Mouse (Mus musculus) heart, embryonic 16.5 days (tissue): ENCODE results near the gene Nfat5. TPM values are rescaled to one million over a fixed set of nuclear protein-coding genes. Genes with fewer than 3 reads are reported as not detected.

Experiments
- ATAC-seq: fragments of 200-750 bp; cut with Nextera tagmentation; replicated peaks from 2 replicates; pipeline ENCODE4 v1.8.0; 2017; ENCODE audit warnings: moderate number of reproducible peaks; ENCODE audit not compliant: insufficient read depth, low FRiP score; ENCODE audit errors: extremely low read depth
- H3K27ac ChIP-seq: fragments of 300-500 bp; sonication (generic); 2 replicates; pipeline ENCODE4 v1.5.1; 2014; ENCODE audit warnings: mild to moderate bottlenecking, low read length, control low read depth, moderate library complexity
- H3K27me3 ChIP-seq: fragments of 300-500 bp; sonication (generic); 2 replicates; pipeline ENCODE4 v1.6.1; 2014; ENCODE audit warnings: low read length, mixed read lengths; ENCODE audit not compliant: control insufficient read depth, insufficient read depth
- H3K36me3 ChIP-seq: fragments of 300-500 bp; sonication (generic); 2 replicates; pipeline ENCODE4 v1.6.1; 2014; ENCODE audit not compliant: control insufficient read depth, insufficient read depth
- H3K4me1 ChIP-seq: fragments of 300-500 bp; sonication (generic); 2 replicates; pipeline ENCODE4 v1.6.1; 2014; ENCODE audit warnings: low read length, mixed read lengths; ENCODE audit not compliant: control insufficient read depth, insufficient read depth
- H3K4me2 ChIP-seq: fragments of 300-500 bp; sonication (generic); 2 replicates; pipeline ENCODE4 v1.6.1; 2014; ENCODE audit warnings: low read depth, mild to moderate bottlenecking, control low read depth, low read length
- H3K4me3 ChIP-seq: fragments of 300-500 bp; sonication (generic); 2 replicates; pipeline ENCODE4 v1.5.1; 2014; ENCODE audit warnings: mild to moderate bottlenecking, control low read depth, low read length
- H3K9ac ChIP-seq: fragments of 300-500 bp; sonication (generic); 2 replicates; pipeline ENCODE4 v1.6.1; 2014; ENCODE audit warnings: low read length, control low read depth
- H3K9me3 ChIP-seq: fragments of 300-500 bp; sonication (generic); replicated peaks from 2 replicates; pipeline ENCODE4 v1.6.1; 2016; ENCODE audit warnings: low read length; ENCODE audit not compliant: control insufficient read depth
- WGBS: fragments of 180-500 bp; shearing (Covaris S2); extraction: QIAGEN DNeasy Blood & Tissue Kit; methylation state at CpG from one replicate; pipeline ENCODE4 v1.1.7; 2014; 5-methylcytosine and 5-hydroxymethylcytosine counted together
- polyA plus RNA-seq: library from polyadenylated mRNA; unstranded; fragments of >200 nt; fragmentation: Nextera tagmentation; extraction: Ambion mirVana; gene quantifications from 2 replicates; pipeline ENCODE4 v1.2.1, GENCODE M21; 2015

Nfat5 gene
- polyA plus RNA-seq, 1 experiment from 2014 or later: 10.7 TPM

- 77% methylated on average over 1 of the region's 1 CpGs for WGBS
Observed at GRCm38 (mm10) chr8:107278571-107278970, 14.7 kb upstream of the Nfat5 start.

GRCm38 (mm10) chr8:107286686-107287085, 6.6 kb upstream of the Nfat5 start:
- no peaks in the 10 kb centered on the region for H3K9me3 ChIP-seq
- no peak overlapping the region for H3K27ac ChIP-seq
- H3K4me2 ChIP-seq: no peak overlapping the region
- 66% methylated on average over 9 of the region's 9 CpGs for WGBS
- no peak overlapping the region for H3K4me3 ChIP-seq
- no peaks in the 10 kb centered on the region for H3K4me1 ChIP-seq
- no peaks in the 10 kb centered on the region for H3K27me3 ChIP-seq
- no peak for ATAC-seq
- H3K36me3 ChIP-seq: no peaks in the 10 kb centered on the region
- H3K9ac ChIP-seq: no peak overlapping the region

More at GRCm38 (mm10) chr8:107278571-107278970, 14.7 kb upstream of the Nfat5 start:
- Histone ChIP-seq H3K9me3 (no peaks in the 10 kb centered on the region), H3K4me1 (no peaks in the 10 kb centered on the region), H3K9ac (no peak overlapping the region), H3K4me3 (no peak overlapping the region), H3K36me3 (no peaks in the 10 kb centered on the region), H3K27ac (no peak overlapping the region), H3K4me2 (no peak overlapping the region), H3K27me3 (no peaks in the 10 kb centered on the region)
- ATAC-seq: no peak

- Histone ChIP-seq H3K27me3 (no peaks in the 10 kb centered on the region), H3K9me3 (no peaks in the 10 kb centered on the region), H3K36me3 (no peaks in the 10 kb centered on the region), H3K27ac (no peak overlapping the region), H3K4me2 (no peak overlapping the region), H3K4me1 (peaks cover 3% of the 10 kb centered on the region), H3K9ac (no peak overlapping the region), H3K4me3 (no peak overlapping the region)
- ATAC-seq: no peak
- 73% methylated on average over 5 of the region's 5 CpGs for WGBS
Observed at GRCm38 (mm10) chr8:107287522-107287921, 5.7 kb upstream of the Nfat5 start.

GRCm38 (mm10) chr8:107291171-107291601, 2.1 kb upstream of the Nfat5 start:
- Histone ChIP-seq H3K36me3 (no peaks in the 10 kb centered on the region), H3K27me3 (no peaks in the 10 kb centered on the region), H3K9me3 (no peaks in the 10 kb centered on the region), H3K4me2 (no peak overlapping the region), H3K4me3 (no peak overlapping the region), H3K27ac (no peak overlapping the region), H3K9ac (no peak overlapping the region), H3K4me1 (peaks cover 10% of the 10 kb centered on the region)
- 71% methylated on average over 4 of the region's 4 CpGs for WGBS
- no peak for ATAC-seq

GRCm38 (mm10) chr8:107292119-107292927, 947 bp upstream of the Nfat5 start:
- Histone ChIP-seq H3K27me3 (no peaks in the 10 kb centered on the region), H3K9ac (peak overlapping the region; percentile 82), H3K4me1 (peaks cover 12% of the 10 kb centered on the region), H3K27ac (peak overlapping the region; percentile 99), H3K36me3 (no peaks in the 10 kb centered on the region), H3K4me3 (peak overlapping the region; percentile 55), H3K9me3 (no peaks in the 10 kb centered on the region), H3K4me2 (peak overlapping the region; percentile 77)
- WGBS: 57% methylated on average over 18 of the region's 18 CpGs
- no peak for ATAC-seq

- peak overlapping the region; percentile 77 for H3K4me3 ChIP-seq
- peak overlapping the region; percentile 88 for H3K9ac ChIP-seq
- H3K27me3 ChIP-seq: no peaks in the 10 kb centered on the region
- WGBS: under 1% methylated on average over 89 of the region's 98 CpGs
- H3K4me1 ChIP-seq: peaks cover 12% of the 10 kb centered on the region
- ATAC-seq: peak; percentile 44
- peak overlapping the region; percentile 80 for H3K4me2 ChIP-seq
- peak overlapping the region; percentile 94 for H3K27ac ChIP-seq
- H3K36me3 ChIP-seq: no peaks in the 10 kb centered on the region
- no peaks in the 10 kb centered on the region for H3K9me3 ChIP-seq
Observed at GRCm38 (mm10) chr8:107293641-107294628, 665 bp downstream of the Nfat5 start.

GRCm38 (mm10) chr8:107295450-107295849, 2.2 kb downstream of the Nfat5 start:
- 81% methylated on average over 1 of the region's 1 CpGs for WGBS
- Histone ChIP-seq H3K36me3 (peaks cover 3% of the 10 kb centered on the region; the same call in 1 of the 2 replicates), H3K9me3 (no peaks in the 10 kb centered on the region), H3K4me1 (peaks cover 12% of the 10 kb centered on the region), H3K4me2 (peak overlapping the region; percentile 26), H3K4me3 (no peak overlapping the region), H3K9ac (peak overlapping the region; percentile 25; the same call in 1 of the 2 replicates), H3K27me3 (no peaks in the 10 kb centered on the region), H3K27ac (no peak overlapping the region)
- no peak for ATAC-seq

GRCm38 (mm10) chr8:107311876-107312275, 18.6 kb downstream of the Nfat5 start:
- peaks cover 10% of the 10 kb centered on the region for H3K4me1 ChIP-seq
- no peaks in the 10 kb centered on the region for H3K27me3 ChIP-seq
- ATAC-seq: no peak
- no peaks in the 10 kb centered on the region for H3K36me3 ChIP-seq
- no peaks in the 10 kb centered on the region; the same call in 1 of the 2 replicates for H3K9me3 ChIP-seq
- H3K27ac ChIP-seq: no peak overlapping the region
- no peak overlapping the region for H3K4me3 ChIP-seq
- H3K9ac ChIP-seq: no peak overlapping the region
- H3K4me2 ChIP-seq: no peak overlapping the region
